Mouse (Mus musculus): ENCODE measurements around the gene Nudt22. TPM values are rescaled to one million over a fixed set of nuclear protein-coding genes. Genes with fewer than 3 reads are reported as not detected.

Gene Nudt22
- polyA plus RNA-seq, 1 experiment from 2014 or later = 22.4 TPM

DNA sequence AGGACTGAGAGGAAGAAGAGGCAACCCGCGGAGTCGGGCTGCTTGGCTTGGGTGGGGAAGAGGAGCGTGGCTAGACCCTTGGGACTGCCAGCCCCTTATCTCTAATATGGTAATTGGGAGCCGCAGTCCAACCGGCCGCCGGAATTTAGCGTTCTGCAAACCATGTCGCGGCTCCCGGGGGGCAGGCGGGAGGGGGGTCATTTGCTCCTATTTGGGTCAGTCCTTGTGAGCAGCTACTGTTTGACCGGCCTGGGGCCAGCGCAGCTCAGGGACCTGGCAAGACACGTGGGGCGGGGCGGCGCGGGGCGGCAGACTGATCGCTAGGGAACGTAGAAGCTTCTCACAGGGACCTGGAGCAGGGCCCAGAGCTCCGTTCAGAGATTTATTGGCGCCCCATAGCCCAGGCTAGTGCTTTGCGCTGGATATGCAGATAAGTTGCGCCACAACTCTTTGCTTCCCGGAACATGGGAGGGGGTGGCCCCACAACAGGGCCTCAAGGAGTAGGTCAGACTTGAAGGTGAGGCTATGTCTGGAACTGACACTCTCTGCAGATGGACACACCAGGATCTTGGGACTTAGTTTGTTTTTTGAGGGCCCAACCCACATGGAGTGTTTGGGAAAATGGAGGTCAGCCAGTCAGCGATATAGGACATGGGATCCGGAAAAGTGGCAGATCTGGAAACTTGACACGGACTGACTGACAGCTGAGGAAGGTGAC is 43.8 kb downstream of the Nudt22 start:
- Histone ChIP-seq H3K4me2 (peak overlapping the region; percentile 91), H3K27ac (peak overlapping the region; percentile 98), H3K4me1 (peaks cover 24% of the 10 kb centered on the region), H3K9ac (peak overlapping the region; percentile 77), H3K9me3 (no peaks in the 10 kb centered on the region), H3K36me3 (peaks cover 37% of the 10 kb centered on the region), H3K27me3 (no peaks in the 10 kb centered on the region), H3K4me3 (peak overlapping the region; percentile 63)
- ATAC-seq (ENCODE audit: insufficient number of reproducible peaks, insufficient read depth, low FRiP score, low TSS enrichment, low read depth) = no peak
- WGBS = 1% methylated on average over 31 of the region's 31 CpGs

DNA sequence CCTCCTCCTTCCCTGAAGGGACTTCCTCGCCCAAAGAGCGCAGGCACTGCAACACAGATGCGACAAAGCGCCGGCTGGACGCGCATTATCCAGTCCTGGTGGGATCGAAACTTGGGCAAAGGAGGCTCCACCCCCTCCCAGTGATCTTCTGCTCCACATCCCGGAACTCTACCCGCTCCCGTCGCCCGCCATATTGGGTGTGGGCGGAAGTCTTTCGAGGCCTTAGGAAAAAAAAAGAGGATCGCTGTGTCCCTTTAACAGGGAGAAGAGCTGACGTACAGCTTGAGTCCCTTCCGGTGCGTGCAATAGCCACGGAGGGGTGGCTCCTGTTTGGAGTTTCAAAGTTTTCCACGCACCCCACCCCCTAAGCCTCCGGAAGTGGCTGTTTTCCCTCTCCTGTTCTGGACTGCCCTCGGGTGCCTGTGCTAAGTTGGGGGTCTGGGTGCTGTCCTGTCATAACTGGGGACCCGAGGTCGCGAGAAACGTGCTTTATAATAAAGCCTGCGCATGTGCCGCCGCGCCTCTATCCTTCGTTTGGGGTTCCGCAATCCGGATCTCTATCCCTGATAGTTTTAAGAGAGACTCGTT is 44.4 kb downstream of the Nudt22 start:
- peaks cover 24% of the 10 kb centered on the region for H3K4me1 ChIP-seq
- peak overlapping the region; percentile 63 for H3K4me3 ChIP-seq
- peaks cover 30% of the 10 kb centered on the region for H3K36me3 ChIP-seq
- H3K4me2 ChIP-seq = peak overlapping the region; percentile 91
- peak; percentile 83 for ATAC-seq (ENCODE audit: insufficient number of reproducible peaks, insufficient read depth, low FRiP score, low TSS enrichment, low read depth)
- no peaks in the 10 kb centered on the region for H3K9me3 ChIP-seq
- WGBS = under 1% methylated on average over 35 of the region's 35 CpGs
- peak overlapping the region; percentile 98 for H3K27ac ChIP-seq
- peak overlapping the region; percentile 77 for H3K9ac ChIP-seq
- no peaks in the 10 kb centered on the region for H3K27me3 ChIP-seq

DNA sequence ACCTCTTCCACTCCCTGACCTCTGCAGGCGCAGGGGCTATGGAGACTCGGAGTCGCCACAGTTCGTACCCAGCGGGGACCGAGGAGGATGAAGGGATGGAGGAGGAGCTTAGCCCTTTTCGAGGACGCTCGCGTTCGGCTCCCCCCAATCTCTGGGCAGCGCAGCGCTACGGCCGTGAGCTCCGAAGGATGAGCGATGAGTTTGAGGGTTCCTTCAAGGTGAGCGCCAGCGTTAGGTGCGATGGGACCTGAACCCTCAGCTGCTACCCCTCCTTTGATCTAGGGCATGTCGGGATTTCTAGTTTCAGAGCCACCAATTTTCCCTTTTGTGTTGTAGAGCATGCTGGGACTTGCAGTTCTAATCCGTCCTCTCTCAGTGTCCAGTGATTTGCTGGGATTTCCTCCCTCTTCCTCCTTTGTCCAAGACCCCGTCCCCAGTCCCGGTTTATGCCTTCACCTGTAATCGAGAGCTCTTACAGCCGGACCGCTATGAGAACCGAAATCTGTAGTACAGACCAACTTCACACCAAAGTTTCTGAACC is 45.2 kb downstream of the Nudt22 start:
- Histone ChIP-seq H3K9ac (peak overlapping the region; percentile 77), H3K9me3 (no peaks in the 10 kb centered on the region), H3K4me2 (peak overlapping the region; percentile 91), H3K4me1 (peaks cover 26% of the 10 kb centered on the region), H3K27ac (peak overlapping the region; percentile 98), H3K27me3 (no peaks in the 10 kb centered on the region), H3K36me3 (peaks cover 29% of the 10 kb centered on the region), H3K4me3 (peak overlapping the region; percentile 63)
- under 1% methylated on average over 28 of the region's 28 CpGs for WGBS
- 0 out of 2 replicates have a peak, but pooled peaks have one; percentile 26 for ATAC-seq (ENCODE audit: insufficient number of reproducible peaks, insufficient read depth, low FRiP score, low TSS enrichment, low read depth)

DNA sequence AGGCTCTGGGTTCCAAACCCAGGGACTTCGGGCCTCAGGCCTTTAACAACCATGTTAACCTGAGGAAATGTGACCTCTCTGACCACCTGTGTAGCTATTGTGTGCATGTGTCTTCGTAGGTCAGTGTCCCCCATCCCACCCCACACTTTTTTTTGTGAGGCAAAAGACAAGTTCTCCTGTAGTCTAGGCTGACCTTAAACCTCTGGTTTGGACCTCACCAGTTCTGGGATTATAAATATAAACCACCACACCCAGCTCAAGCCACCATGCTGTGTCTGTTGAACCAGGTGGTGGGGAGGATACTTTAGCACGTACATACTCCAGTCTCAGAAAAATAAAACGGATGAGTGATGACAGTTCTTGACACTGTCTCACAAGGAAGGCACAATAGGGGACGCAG is 46.0 kb downstream of the Nudt22 start:
- peaks cover 27% of the 10 kb centered on the region for H3K36me3 ChIP-seq
- no peak for ATAC-seq (ENCODE audit: insufficient number of reproducible peaks, insufficient read depth, low FRiP score, low TSS enrichment, low read depth)
- WGBS = 62% methylated on average over 5 of the region's 5 CpGs
- H3K4me1 ChIP-seq = peaks cover 26% of the 10 kb centered on the region
- H3K9me3 ChIP-seq = no peaks in the 10 kb centered on the region
- peak overlapping the region; percentile 77 for H3K9ac ChIP-seq
- peak overlapping the region; percentile 91 for H3K4me2 ChIP-seq
- H3K27ac ChIP-seq = peak overlapping the region; percentile 98; the same call in 1 of the 2 replicates
- no peaks in the 10 kb centered on the region for H3K27me3 ChIP-seq
- peak overlapping the region; percentile 63 for H3K4me3 ChIP-seq

DNA sequence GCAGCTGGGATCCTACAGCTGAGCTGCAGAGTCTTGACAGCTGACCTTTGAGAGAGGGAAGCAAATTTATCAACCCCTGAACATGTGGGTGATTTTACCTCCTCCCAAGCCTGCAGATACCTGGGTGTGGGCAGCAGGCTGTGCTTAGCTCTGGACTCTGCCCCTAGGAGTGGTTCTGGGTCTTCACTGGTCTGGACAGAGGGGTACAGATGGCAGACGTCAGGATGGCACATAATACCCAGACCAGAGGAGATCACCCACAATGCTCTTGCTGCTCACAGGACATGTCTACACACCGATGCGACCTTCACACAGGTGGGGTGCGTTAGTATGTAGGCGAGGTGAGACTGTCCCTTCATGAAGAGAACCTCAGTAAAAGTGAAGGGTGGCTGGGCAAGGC is 46.4 kb downstream of the Nudt22 start:
- Histone ChIP-seq H3K4me2 (no peak overlapping the region; the same call in 1 of the 2 replicates), H3K36me3 (peaks cover 23% of the 10 kb centered on the region), H3K4me3 (peak overlapping the region; percentile 63; the same call in 1 of the 2 replicates), H3K27ac (no peak overlapping the region), H3K4me1 (peaks cover 26% of the 10 kb centered on the region), H3K27me3 (no peaks in the 10 kb centered on the region), H3K9ac (0 out of 2 replicates have a peak overlapping the region, but pooled peaks have one; percentile 77), H3K9me3 (no peaks in the 10 kb centered on the region)
- WGBS = 92% methylated on average over 5 of the region's 5 CpGs
- no peak for ATAC-seq (ENCODE audit: insufficient number of reproducible peaks, insufficient read depth, low FRiP score, low TSS enrichment, low read depth)

DNA sequence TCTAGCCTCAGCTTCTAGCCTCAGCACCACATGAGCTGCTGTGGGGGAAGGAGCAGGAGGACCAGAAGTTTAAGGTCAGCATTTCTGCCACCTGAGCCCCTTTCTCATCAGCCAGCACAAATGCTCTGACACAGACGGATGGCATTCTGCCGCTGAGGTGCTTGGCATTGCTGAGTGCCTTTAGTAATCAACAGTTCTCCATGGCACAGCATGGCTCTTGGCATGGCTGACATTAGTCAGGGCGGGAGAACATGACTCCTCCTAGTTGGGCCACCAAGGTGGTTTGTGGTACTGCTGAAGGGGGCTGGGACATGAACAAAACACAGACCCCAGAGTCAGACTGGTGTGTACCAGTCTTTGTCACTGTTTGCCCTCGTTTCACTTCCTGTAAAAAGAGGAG is 47.7 kb downstream of the Nudt22 start:
- Histone ChIP-seq H3K9me3 (no peaks in the 10 kb centered on the region), H3K27me3 (no peaks in the 10 kb centered on the region), H3K4me3 (no peak overlapping the region), H3K36me3 (peaks cover 16% of the 10 kb centered on the region), H3K4me2 (no peak overlapping the region), H3K9ac (no peak overlapping the region), H3K4me1 (peaks cover 25% of the 10 kb centered on the region), H3K27ac (no peak overlapping the region)
- no peak for ATAC-seq (ENCODE audit: insufficient number of reproducible peaks, insufficient read depth, low FRiP score, low TSS enrichment, low read depth)
- 77% methylated on average over 4 of the region's 4 CpGs for WGBS

DNA sequence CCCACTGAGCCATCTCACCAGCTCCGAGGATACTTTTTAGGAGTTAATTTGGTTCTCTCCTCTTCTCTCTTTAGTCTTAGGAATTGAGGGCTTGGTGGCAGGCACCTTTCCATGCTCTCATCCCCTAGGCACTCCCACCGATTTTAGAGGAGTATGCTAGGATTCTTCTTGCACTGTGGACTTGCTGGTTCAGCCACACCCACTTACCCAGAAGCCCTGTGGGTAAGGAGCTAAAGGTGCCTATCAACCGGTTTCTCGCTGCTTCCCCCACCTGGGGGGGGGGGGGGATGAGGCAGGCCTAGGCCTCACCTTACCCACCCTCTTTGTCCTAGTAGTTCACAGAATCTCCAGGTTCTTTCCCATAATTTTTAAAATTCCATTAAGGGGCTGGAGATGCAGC is 48.2 kb downstream of the Nudt22 start:
- Histone ChIP-seq H3K4me1 (peaks cover 24% of the 10 kb centered on the region), H3K27me3 (no peaks in the 10 kb centered on the region), H3K4me2 (no peak overlapping the region), H3K9ac (no peak overlapping the region), H3K27ac (no peak overlapping the region), H3K4me3 (no peak overlapping the region), H3K36me3 (peaks cover 16% of the 10 kb centered on the region), H3K9me3 (no peaks in the 10 kb centered on the region)
- no peak for ATAC-seq (ENCODE audit: insufficient number of reproducible peaks, insufficient read depth, low FRiP score, low TSS enrichment, low read depth)
- 37% methylated on average over 4 of the region's 4 CpGs for WGBS

DNA sequence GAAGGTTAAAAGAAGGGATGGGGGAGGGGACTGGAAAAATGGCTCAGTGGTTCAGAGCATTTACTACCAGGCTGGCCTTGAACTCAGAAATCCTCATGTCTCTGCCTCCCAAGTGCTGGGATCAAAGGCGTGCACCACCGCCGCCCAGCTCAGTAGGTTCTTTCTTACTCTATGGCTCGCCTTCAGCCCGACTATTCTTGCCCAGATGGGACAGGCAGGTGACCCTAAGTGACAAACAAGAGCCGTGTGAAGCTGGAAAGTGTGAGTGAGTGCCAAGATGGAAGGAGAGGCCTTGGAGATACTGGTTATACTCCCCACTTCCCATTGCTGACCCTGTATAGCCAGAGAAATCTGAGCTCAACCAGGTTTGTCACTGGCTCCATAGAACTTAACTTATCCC is 52.2 kb downstream of the Nudt22 start:
- Histone ChIP-seq H3K9me3 (no peaks in the 10 kb centered on the region), H3K4me2 (no peak overlapping the region), H3K27me3 (no peaks in the 10 kb centered on the region), H3K36me3 (peaks cover 16% of the 10 kb centered on the region), H3K9ac (no peak overlapping the region), H3K27ac (no peak overlapping the region), H3K4me1 (peaks cover 25% of the 10 kb centered on the region), H3K4me3 (no peak overlapping the region)
- 94% methylated on average over 6 of the region's 6 CpGs for WGBS
- ATAC-seq (ENCODE audit: insufficient number of reproducible peaks, insufficient read depth, low FRiP score, low TSS enrichment, low read depth) = no peak

Other genes with a start within 250 kb of the Nudt22 start
- gene Rps6ka4, start 155.5 kb downstream of the Nudt22 start, polyA plus RNA-seq (2015; fragmentation: Nextera tagmentation; extraction: Ambion mirVana) = 20.9 and 24.3 TPM in 2 replicates
- 0.25 and 0.88 TPM in 2 replicates for gene Ccdc88b, start 137.9 kb downstream of the Nudt22 start, polyA plus RNA-seq (2015; fragmentation: Nextera tagmentation; extraction: Ambion mirVana)
- 176 and 194 TPM in 2 replicates for gene Trmt112, start 86.4 kb downstream of the Nudt22 start, polyA plus RNA-seq (2015; fragmentation: Nextera tagmentation; extraction: Ambion mirVana)
- 239 and 251 TPM in 2 replicates for gene Prdx5, start 86.0 kb downstream of the Nudt22 start, polyA plus RNA-seq (2015; fragmentation: Nextera tagmentation; extraction: Ambion mirVana)
- gene Esrra, start 74.3 kb downstream of the Nudt22 start, polyA plus RNA-seq (2015; fragmentation: Nextera tagmentation; extraction: Ambion mirVana) = 9.5 and 10.9 TPM in 2 replicates
- gene Catsperz, start 70.7 kb downstream of the Nudt22 start, polyA plus RNA-seq (2015; fragmentation: Nextera tagmentation; extraction: Ambion mirVana) = 2.3 and 3.4 TPM in 2 replicates
- 1.2 and 1.3 TPM in 2 replicates for gene Kcnk4, start 61.6 kb downstream of the Nudt22 start, polyA plus RNA-seq (2015; fragmentation: Nextera tagmentation; extraction: Ambion mirVana)
- gene Bad, start 54.3 kb downstream of the Nudt22 start, polyA plus RNA-seq (2015; fragmentation: Nextera tagmentation; extraction: Ambion mirVana) = 80.0 and 83.6 TPM in 2 replicates
- 26.9 and 35.2 TPM in 2 replicates for gene Gpr137, start 53.6 kb downstream of the Nudt22 start, polyA plus RNA-seq (2015; fragmentation: Nextera tagmentation; extraction: Ambion mirVana)
- gene Ppp1r14b, start 21.1 kb downstream of the Nudt22 start, polyA plus RNA-seq (2015; fragmentation: Nextera tagmentation; extraction: Ambion mirVana) = 84.9 and 120 TPM in 2 replicates
- gene Plcb3, start 19.6 kb downstream of the Nudt22 start, polyA plus RNA-seq (2015; fragmentation: Nextera tagmentation; extraction: Ambion mirVana) = 41.5 and 42.4 TPM in 2 replicates
- 84.4 and 95.1 TPM in 2 replicates for gene Fkbp2, start 15.6 kb downstream of the Nudt22 start, polyA plus RNA-seq (2015; fragmentation: Nextera tagmentation; extraction: Ambion mirVana)
- gene Vegfb, start 8.5 kb downstream of the Nudt22 start, polyA plus RNA-seq (2015; fragmentation: Nextera tagmentation; extraction: Ambion mirVana) = 53.4 and 58.6 TPM in 2 replicates
- gene Dnajc4, start 3.5 kb downstream of the Nudt22 start, polyA plus RNA-seq (2015; fragmentation: Nextera tagmentation; extraction: Ambion mirVana) = 23.0 and 23.8 TPM in 2 replicates
- 11.9 and 12.4 TPM in 2 replicates for gene Trpt1, start within 50 bp of the Nudt22 start, polyA plus RNA-seq (2015; fragmentation: Nextera tagmentation; extraction: Ambion mirVana)
- 6.9 and 7.9 TPM in 2 replicates for gene Fermt3, start 23.4 kb upstream of the Nudt22 start, polyA plus RNA-seq (2015; fragmentation: Nextera tagmentation; extraction: Ambion mirVana)
- gene Stip1, start 43.9 kb upstream of the Nudt22 start, polyA plus RNA-seq (2015; fragmentation: Nextera tagmentation; extraction: Ambion mirVana) = 211 and 240 TPM in 2 replicates
- 7.1 and 9.0 TPM in 2 replicates for gene Macrod1, start 60.7 kb upstream of the Nudt22 start, polyA plus RNA-seq (2015; fragmentation: Nextera tagmentation; extraction: Ambion mirVana)
- 13.0 and 13.6 TPM in 2 replicates for gene Flrt1, start 109.6 kb upstream of the Nudt22 start, polyA plus RNA-seq (2015; fragmentation: Nextera tagmentation; extraction: Ambion mirVana)
- gene Otub1, start 210.2 kb upstream of the Nudt22 start, polyA plus RNA-seq (2015; fragmentation: Nextera tagmentation; extraction: Ambion mirVana) = 205 and 228 TPM in 2 replicates
- gene Cox8a, start 221.5 kb upstream of the Nudt22 start, polyA plus RNA-seq (2015; fragmentation: Nextera tagmentation; extraction: Ambion mirVana) = 789 and 891 TPM in 2 replicates
- gene Naa40, start 245.1 kb upstream of the Nudt22 start, polyA plus RNA-seq (2015; fragmentation: Nextera tagmentation; extraction: Ambion mirVana) = 56.9 and 57.1 TPM in 2 replicates

All from embryonic facial prominence, embryonic 13.5 days (tissue).